Mouse (Mus musculus) liver, adult 2 months (tissue): ENCODE data around the gene A230072I06Rik.

Source experiments
- CTCF ChIP-seq: fragments of 200-500 bp; IDR thresholded peaks from 2 replicates; pipeline ENCODE4 v1.5.1; 2011; ENCODE audit warnings: low read depth, low read length, control low read depth
- POLR2A ChIP-seq: fragments of 200-500 bp; IDR thresholded peaks from 2 replicates; pipeline ENCODE4 v1.6.1; 2011; ENCODE audit warnings: low read length, control low read depth; ENCODE audit not compliant: insufficient read depth; ENCODE audit errors: extremely low read depth

DNA sequence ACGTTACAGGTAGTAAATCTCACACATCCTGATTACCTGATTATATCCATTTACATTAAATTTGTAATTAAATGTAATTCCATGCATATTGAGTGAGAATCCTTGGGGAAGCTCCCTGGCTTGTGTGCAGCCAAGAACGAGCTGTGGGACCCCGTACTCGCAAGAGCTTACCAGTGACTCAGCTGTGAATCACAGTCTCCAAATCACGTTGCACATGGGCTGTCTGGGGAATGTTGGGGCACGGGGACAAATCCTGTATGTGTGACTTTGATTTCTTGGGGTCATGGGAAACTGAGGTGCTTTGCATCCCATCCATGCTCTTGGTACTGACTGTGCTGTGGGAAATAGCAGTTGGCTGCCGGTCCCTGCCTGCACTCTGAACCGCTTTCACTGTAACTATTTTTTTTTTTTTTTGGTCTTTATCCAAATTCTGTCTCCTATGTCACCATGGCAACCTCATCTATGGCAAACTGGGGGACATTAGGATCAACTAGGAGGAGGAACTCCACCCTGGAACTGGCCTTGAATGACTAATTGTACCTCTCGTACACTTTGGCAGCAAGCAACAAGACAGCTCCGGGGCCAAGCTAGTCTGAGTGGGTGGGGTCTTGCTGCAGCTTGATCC is 19.8 kb downstream of the A230072I06Rik start:
- no peak for TF ChIP-seq CTCF
- no peak for TF ChIP-seq POLR2A
